Mouse (Mus musculus): Measurements from ENCODE around the gene Cd82. TPM values are rescaled to one million over a fixed set of nuclear protein-coding genes. Genes with fewer than 3 reads are reported as not detected.

The Cd82 gene
- polyA plus RNA-seq, 1 experiment from 2014 or later: 22.4 TPM

- peaks cover 11% of the 10 kb centered on the region; the same call in 1 of the 2 replicates for H3K4me1 ChIP-seq
- no peaks in the 10 kb centered on the region for H3K36me3 ChIP-seq
- no peak overlapping the region for H3K9ac ChIP-seq (replicated peaks)
- 69% methylated on average over 4 of the region's 4 CpGs for WGBS
- no peak for ATAC-seq (ENCODE audit: low FRiP score)
- H3K27me3 ChIP-seq (replicated peaks): no peaks in the 10 kb centered on the region
- no peak overlapping the region for H3K27ac ChIP-seq (replicated peaks)
- no peak overlapping the region for H3K4me2 ChIP-seq
- H3K9me3 ChIP-seq (replicated peaks): no peaks in the 10 kb centered on the region
- no peak overlapping the region for H3K4me3 ChIP-seq (replicated peaks)
Observed at GRCm38 (mm10) chr2:93452506-93452905, 10.4 kb downstream of the Cd82 start.

DNA sequence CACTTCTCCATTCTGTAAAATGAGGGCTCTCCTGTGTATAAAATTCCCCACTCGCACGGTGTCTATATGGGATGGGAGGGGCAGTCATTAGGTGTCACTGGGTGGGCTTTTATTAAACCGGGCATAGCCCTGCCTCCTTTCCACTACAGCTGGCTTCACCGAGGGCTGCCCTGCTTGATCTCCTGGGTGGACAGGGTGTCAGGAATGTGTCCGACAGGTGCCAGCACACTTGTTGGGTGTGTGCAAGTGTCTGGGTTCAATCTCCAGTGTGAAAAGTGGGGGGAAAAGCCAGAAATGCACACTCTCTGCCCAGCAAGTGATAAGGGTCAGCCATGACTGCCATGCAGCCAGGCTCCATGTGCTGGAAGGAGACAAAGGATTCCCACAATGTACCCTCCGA, 10.9 kb downstream of the Cd82 start:
- Histone ChIP-seq H3K27me3 (replicated peaks) (no peaks in the 10 kb centered on the region), H3K4me1 (peaks cover 7% of the 10 kb centered on the region; the same call in 1 of the 2 replicates), H3K9me3 (replicated peaks) (no peaks in the 10 kb centered on the region), H3K36me3 (no peaks in the 10 kb centered on the region), H3K27ac (replicated peaks) (no peak overlapping the region), H3K4me2 (no peak overlapping the region), H3K4me3 (replicated peaks) (no peak overlapping the region), H3K9ac (replicated peaks) (no peak overlapping the region)
- 57% methylated on average over 6 of the region's 6 CpGs for WGBS
- ATAC-seq (ENCODE audit: low FRiP score): no peak

DNA sequence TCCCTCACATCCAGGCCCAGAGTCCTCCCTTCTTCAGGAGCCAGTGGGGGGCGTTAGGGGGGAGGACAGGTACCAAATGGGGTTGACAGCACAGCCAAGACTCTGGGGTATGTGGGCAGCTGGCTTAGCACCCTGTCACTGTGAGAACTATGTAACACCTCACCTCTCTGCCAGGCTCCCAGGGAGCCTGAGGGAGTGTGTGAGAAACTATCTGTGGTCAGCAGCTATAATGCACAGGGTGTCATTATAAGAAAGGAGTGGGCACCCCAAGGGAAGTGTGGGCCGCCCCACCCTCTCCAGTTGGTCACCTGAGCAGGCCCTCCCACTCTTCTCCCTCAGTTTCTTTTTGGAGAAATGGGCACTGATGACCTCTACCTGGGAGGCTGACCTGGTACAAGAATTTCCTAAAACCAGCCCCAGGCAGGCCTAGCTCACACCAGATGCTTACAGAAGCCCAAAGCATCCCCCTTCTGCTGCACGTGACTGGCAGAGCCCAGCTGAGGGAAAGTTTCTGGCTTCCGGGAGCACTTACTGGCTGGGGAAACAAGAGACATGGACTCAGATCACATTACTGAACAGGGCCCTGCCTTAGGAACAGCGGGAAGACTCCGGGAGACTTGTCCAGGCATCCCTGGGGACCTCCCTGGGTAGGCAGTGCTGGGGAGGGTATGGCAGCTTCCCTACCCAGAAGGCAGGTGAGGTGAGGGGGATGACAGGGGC, 11.6 kb downstream of the Cd82 start:
- H3K9me3 ChIP-seq (replicated peaks): no peaks in the 10 kb centered on the region
- H3K27me3 ChIP-seq (replicated peaks): no peaks in the 10 kb centered on the region
- 61% methylated on average over 6 of the region's 6 CpGs for whole genome bisulfite sequencing
- H3K4me2 ChIP-seq: no peak overlapping the region
- no peak overlapping the region for H3K27ac ChIP-seq (replicated peaks)
- no peaks in the 10 kb centered on the region for H3K36me3 ChIP-seq
- H3K4me3 ChIP-seq (replicated peaks): no peak overlapping the region
- no peak for ATAC-seq (ENCODE audit: low FRiP score)
- no peak overlapping the region for H3K9ac ChIP-seq (replicated peaks)
- H3K4me1 ChIP-seq: peaks cover 7% of the 10 kb centered on the region; the same call in 1 of the 2 replicates

DNA sequence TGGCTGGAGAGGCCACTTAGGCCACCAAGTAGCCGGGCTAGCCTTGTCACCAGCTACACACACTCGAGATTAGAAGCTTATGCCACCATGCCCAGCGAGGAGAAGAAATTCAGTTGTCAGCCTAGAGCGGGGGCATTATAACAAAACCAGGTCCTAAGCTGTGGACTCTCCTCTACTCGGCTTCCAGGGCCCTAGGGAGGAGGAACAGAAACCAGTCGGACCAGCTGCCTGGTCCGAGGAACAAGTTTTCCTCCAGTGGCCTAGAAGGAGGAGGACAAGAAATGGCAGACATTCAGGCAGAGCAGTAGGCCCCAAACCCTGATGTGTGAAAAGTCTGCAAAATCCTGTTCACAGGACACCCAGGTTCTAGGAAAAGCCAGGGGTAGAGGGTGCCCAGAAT, 12.2 kb downstream of the Cd82 start:
- Histone ChIP-seq H3K27me3 (replicated peaks) (no peaks in the 10 kb centered on the region), H3K4me3 (replicated peaks) (no peak overlapping the region), H3K4me2 (no peak overlapping the region), H3K4me1 (peaks cover 7% of the 10 kb centered on the region; the same call in 1 of the 2 replicates), H3K9ac (replicated peaks) (no peak overlapping the region), H3K9me3 (replicated peaks) (no peaks in the 10 kb centered on the region), H3K27ac (replicated peaks) (no peak overlapping the region), H3K36me3 (no peaks in the 10 kb centered on the region)
- ATAC-seq (ENCODE audit: low FRiP score): no peak
- 87% methylated on average over 7 of the region's 7 CpGs for WGBS

GRCm38 (mm10) chr2:93449657-93450056, 13.3 kb downstream of the Cd82 start:
- Histone ChIP-seq H3K9me3 (replicated peaks) (no peaks in the 10 kb centered on the region), H3K9ac (replicated peaks) (no peak overlapping the region), H3K36me3 (no peaks in the 10 kb centered on the region), H3K4me1 (peaks cover 3% of the 10 kb centered on the region; the same call in 1 of the 2 replicates), H3K4me2 (no peak overlapping the region), H3K27me3 (replicated peaks) (no peaks in the 10 kb centered on the region), H3K4me3 (replicated peaks) (no peak overlapping the region), H3K27ac (replicated peaks) (no peak overlapping the region)
- no peak for ATAC-seq (ENCODE audit: low FRiP score)
- 83% methylated on average over 2 of the region's 2 CpGs for WGBS

DNA sequence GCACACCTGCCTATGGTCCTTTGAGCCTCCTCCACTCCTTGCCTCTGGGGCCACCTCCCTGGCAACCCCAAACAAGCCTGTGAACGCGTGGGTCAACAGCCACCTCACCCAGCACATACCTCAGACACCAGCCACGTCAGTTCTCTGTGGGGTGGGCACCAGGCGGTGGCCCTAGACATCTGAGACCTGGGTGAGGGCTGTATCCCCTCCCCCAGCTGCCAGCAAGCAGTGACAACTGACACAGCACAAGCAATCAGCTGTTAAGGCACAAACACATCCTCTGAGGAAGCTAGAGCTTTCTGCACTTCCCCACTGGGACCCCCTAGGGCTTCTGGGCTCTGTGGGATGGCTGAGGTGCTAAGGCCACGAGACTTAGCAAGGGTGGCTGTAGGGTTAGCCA, 14.2 kb downstream of the Cd82 start:
- no peaks in the 10 kb centered on the region for H3K9me3 ChIP-seq (replicated peaks)
- H3K9ac ChIP-seq (replicated peaks): no peak overlapping the region
- H3K4me2 ChIP-seq: no peak overlapping the region
- H3K4me1 ChIP-seq: 0 out of 2 replicates have a peak, but pooled peaks cover 3% of the 10 kb centered on the region
- H3K27me3 ChIP-seq (replicated peaks): no peaks in the 10 kb centered on the region
- H3K4me3 ChIP-seq (replicated peaks): no peak overlapping the region
- no peaks in the 10 kb centered on the region for H3K36me3 ChIP-seq
- no peak for ATAC-seq (ENCODE audit: low FRiP score)
- H3K27ac ChIP-seq (replicated peaks): no peak overlapping the region
- 78% methylated on average over 5 of the region's 5 CpGs for WGBS

DNA sequence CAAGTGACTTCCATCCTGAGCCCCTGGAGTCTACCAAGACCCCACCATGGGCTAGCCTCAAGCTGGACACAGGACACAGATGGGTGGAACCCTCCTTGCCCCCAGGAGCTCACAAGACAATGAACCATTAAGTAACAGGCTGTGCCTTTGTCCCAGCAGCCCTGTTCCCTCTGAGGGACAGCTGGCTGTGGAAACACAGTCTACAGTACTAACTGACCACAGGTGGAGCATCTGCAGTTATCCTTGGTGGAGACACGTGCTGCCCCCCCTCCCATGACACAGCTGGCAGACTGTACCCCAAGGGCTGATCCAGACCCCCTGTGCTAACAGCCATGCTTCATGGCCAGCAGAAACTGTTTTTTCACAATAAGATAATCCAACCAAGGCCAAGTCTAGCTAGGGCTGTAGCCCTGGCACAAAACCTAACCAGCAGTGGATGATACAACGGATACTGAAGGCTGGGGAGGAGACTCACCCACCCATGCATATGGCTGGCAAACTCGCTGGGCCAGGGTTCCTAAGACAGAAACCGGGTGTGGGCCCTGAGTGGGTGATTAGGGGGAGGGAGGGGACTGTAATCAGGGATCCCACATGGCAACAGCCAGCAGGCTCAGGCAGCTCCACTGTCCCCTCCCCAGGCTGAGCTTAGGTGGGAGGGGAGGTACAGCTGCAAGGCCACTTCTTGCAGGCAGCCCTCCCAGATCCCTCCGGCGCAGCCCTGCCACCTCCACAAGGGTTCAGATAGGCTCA, 15.3 kb downstream of the Cd82 start:
- H3K9me3 ChIP-seq (replicated peaks): no peaks in the 10 kb centered on the region
- no peak overlapping the region for H3K4me3 ChIP-seq (replicated peaks)
- no peak for ATAC-seq (ENCODE audit: low FRiP score)
- H3K27ac ChIP-seq (replicated peaks): no peak overlapping the region
- 62% methylated on average over 6 of the region's 6 CpGs for WGBS
- no peaks in the 10 kb centered on the region for H3K27me3 ChIP-seq (replicated peaks)
- H3K36me3 ChIP-seq: no peaks in the 10 kb centered on the region
- H3K4me1 ChIP-seq: 0 out of 2 replicates have a peak, but pooled peaks cover 8% of the 10 kb centered on the region
- no peak overlapping the region for H3K4me2 ChIP-seq
- H3K9ac ChIP-seq (replicated peaks): no peak overlapping the region

GRCm38 (mm10) chr2:93446606-93447353, 16.2 kb downstream of the Cd82 start:
- no peaks in the 10 kb centered on the region for H3K9me3 ChIP-seq (replicated peaks)
- no peak overlapping the region for H3K9ac ChIP-seq (replicated peaks)
- ATAC-seq (ENCODE audit: low FRiP score): no peak
- H3K4me1 ChIP-seq: 0 out of 2 replicates have a peak, but pooled peaks cover 8% of the 10 kb centered on the region
- no peak overlapping the region for H3K4me2 ChIP-seq
- no peak overlapping the region for H3K4me3 ChIP-seq (replicated peaks)
- H3K27ac ChIP-seq (replicated peaks): no peak overlapping the region
- H3K27me3 ChIP-seq (replicated peaks): no peaks in the 10 kb centered on the region
- WGBS: 79% methylated on average over 13 of the region's 13 CpGs
- no peaks in the 10 kb centered on the region for H3K36me3 ChIP-seq

DNA sequence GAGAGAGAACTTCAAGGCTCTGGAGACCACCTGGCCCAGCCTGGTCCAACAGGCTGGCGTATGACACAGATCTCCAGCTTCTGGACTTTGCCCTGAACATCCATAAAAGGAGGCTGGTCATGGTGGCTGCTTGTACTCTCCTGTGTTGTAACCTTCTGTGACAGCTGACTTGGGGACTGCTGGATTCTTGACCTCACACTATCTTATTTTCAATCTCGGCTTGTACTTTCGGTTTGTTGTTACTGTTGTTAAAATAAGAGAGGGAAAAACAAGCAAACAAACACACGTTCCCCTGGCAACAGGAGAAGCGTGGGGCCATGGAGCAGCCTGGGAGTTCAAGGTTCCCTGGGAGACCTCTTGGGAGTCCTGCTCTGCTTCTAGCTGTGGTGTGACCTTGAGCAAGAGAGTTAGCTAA, 17.7 kb downstream of the Cd82 start:
- no peaks in the 10 kb centered on the region for H3K36me3 ChIP-seq
- 87% methylated on average over 5 of the region's 5 CpGs for WGBS
- no peak for ATAC-seq (ENCODE audit: low FRiP score)
- no peak overlapping the region for H3K4me2 ChIP-seq
- no peak overlapping the region for H3K4me3 ChIP-seq (replicated peaks)
- no peaks in the 10 kb centered on the region for H3K27me3 ChIP-seq (replicated peaks)
- no peak overlapping the region for H3K27ac ChIP-seq (replicated peaks)
- no peak overlapping the region for H3K9ac ChIP-seq (replicated peaks)
- H3K4me1 ChIP-seq: peaks cover 13% of the 10 kb centered on the region
- no peaks in the 10 kb centered on the region for H3K9me3 ChIP-seq (replicated peaks)

GRCm38 (mm10) chr2:93444280-93444679, 18.7 kb downstream of the Cd82 start:
- no peak for ATAC-seq (ENCODE audit: low FRiP score)
- Histone ChIP-seq H3K36me3 (no peaks in the 10 kb centered on the region), H3K27ac (replicated peaks) (no peak overlapping the region), H3K9me3 (replicated peaks) (no peaks in the 10 kb centered on the region), H3K4me2 (no peak overlapping the region), H3K27me3 (replicated peaks) (no peaks in the 10 kb centered on the region), H3K9ac (replicated peaks) (no peak overlapping the region), H3K4me3 (replicated peaks) (no peak overlapping the region), H3K4me1 (peaks cover 22% of the 10 kb centered on the region)
- WGBS: 86% methylated on average over 7 of the region's 7 CpGs

- no peak overlapping the region for H3K27ac ChIP-seq (replicated peaks)
- ATAC-seq (ENCODE audit: low FRiP score): no peak
- no peaks in the 10 kb centered on the region for H3K36me3 ChIP-seq
- H3K4me3 ChIP-seq (replicated peaks): no peak overlapping the region
- peaks cover 26% of the 10 kb centered on the region for H3K4me1 ChIP-seq
- WGBS: 90% methylated on average over 2 of the region's 2 CpGs
- no peaks in the 10 kb centered on the region for H3K27me3 ChIP-seq (replicated peaks)
- H3K4me2 ChIP-seq: no peak overlapping the region
- no peaks in the 10 kb centered on the region for H3K9me3 ChIP-seq (replicated peaks)
- H3K9ac ChIP-seq (replicated peaks): no peak overlapping the region
Observed at GRCm38 (mm10) chr2:93443106-93443505, 19.8 kb downstream of the Cd82 start.

All from neural tube, embryonic 15.5 days (tissue).